Mouse (Mus musculus) retina, embryonic 14.5 days (tissue): ENCODE measurements around the gene Cct5.
"Not testable (repeated sequence)": the region's sequence is repeated elsewhere in the genome, so short reads cannot be mapped to it uniquely, and the experiment has no call there.

Source experiments
- DNase-seq: peaks from one replicate; pipeline ENCODE4 v3.0.0-alpha.2; 2015; ENCODE audit warnings: low spot score

Gene Cct5

GRCm38 (mm10) chr15:31599834-31600233 lies 1.8 kb downstream of the Cct5 start:
- no peak for DNase-seq

- DNase-seq, result no peak
These were observed 6.0 kb downstream of the Cct5 start for GRCm38 (mm10) chr15:31595651-31596050.

GRCm38 (mm10) chr15:31594260-31594659 lies 7.3 kb downstream of the Cct5 start:
- no peak for DNase-seq

- no peak for DNase-seq
These were observed 9.1 kb downstream of the Cct5 start for GRCm38 (mm10) chr15:31592531-31592930.

GRCm38 (mm10) chr15:31590176-31590575 lies 11.4 kb downstream of the Cct5 start:
- DNase-seq, result no peak

GRCm38 (mm10) chr15:31588989-31589640 lies 12.5 kb downstream of the Cct5 start:
- no peak for DNase-seq

- DNase-seq, result no peak
These were observed 13.8 kb downstream of the Cct5 start for GRCm38 (mm10) chr15:31587789-31588188.

- DNase-seq, result peak; percentile 96
These were observed 15.1 kb downstream of the Cct5 start for GRCm38 (mm10) chr15:31586519-31586918.

- no peak for DNase-seq
These were observed 15.5 kb downstream of the Cct5 start for GRCm38 (mm10) chr15:31586088-31586487.

GRCm38 (mm10) chr15:31585238-31585637 lies 16.4 kb downstream of the Cct5 start:
- no peak for DNase-seq

- DNase-seq, result no peak
These were observed 18.1 kb downstream of the Cct5 start for GRCm38 (mm10) chr15:31583304-31584085.

GRCm38 (mm10) chr15:31581086-31581485 lies 20.5 kb downstream of the Cct5 start:
- not testable (repeated sequence) for DNase-seq

GRCm38 (mm10) chr15:31576076-31576475 lies 25.5 kb downstream of the Cct5 start:
- DNase-seq, result no peak

GRCm38 (mm10) chr15:31573692-31574091 lies 27.9 kb downstream of the Cct5 start:
- no peak for DNase-seq

GRCm38 (mm10) chr15:31573287-31573686 lies 28.3 kb downstream of the Cct5 start:
- no peak for DNase-seq

GRCm38 (mm10) chr15:31571906-31572722 lies 29.5 kb downstream of the Cct5 start:
- DNase-seq, result no peak

GRCm38 (mm10) chr15:31570959-31571358 lies 30.6 kb downstream of the Cct5 start:
- DNase-seq, result no peak

- DNase-seq, result no peak
These were observed 32.1 kb downstream of the Cct5 start for GRCm38 (mm10) chr15:31569325-31570022.

GRCm38 (mm10) chr15:31568581-31568996 lies 33.0 kb downstream of the Cct5 start:
- no peak for DNase-seq

GRCm38 (mm10) chr15:31567431-31567830 lies 34.2 kb downstream of the Cct5 start:
- no peak for DNase-seq

GRCm38 (mm10) chr15:31565786-31566185 lies 35.8 kb downstream of the Cct5 start:
- no peak for DNase-seq

GRCm38 (mm10) chr15:31565184-31565583 lies 36.4 kb downstream of the Cct5 start, which contains the start of gene Cmbl:
Gene Cmbl (plus strand): TSS chr15:31565389.
- DNase-seq, result no peak
